Mouse (Mus musculus): ENCODE data around the gene Duoxa1.
"Not testable (repeated sequence)": the region's sequence is repeated elsewhere in the genome, so short reads cannot be mapped to it uniquely, and the experiment has no call there.

Duoxa1 gene

DNA sequence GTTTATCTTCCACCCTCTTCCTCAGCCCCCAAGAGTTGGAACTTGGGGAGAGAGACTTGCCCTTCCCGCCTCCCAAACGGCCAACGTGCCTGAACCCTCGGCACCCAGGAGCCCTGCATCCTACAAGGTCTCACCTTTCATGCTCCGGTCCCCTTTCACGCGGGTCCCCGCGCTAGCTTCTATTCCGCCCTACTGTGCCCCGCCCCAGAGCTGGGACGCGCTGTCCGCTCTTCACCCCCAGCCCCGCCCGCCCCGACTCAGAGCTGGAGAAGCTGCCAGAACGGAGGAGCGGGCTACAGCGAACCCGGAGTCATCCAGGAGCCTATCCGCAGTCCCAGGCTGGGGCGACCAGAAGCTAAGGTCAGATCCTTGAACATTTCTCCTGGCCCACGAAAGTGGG is at the start of gene Duoxa1:
TSS of gene Duoxa1 (minus strand) at position 195 of the 400 bp plus-strand sequence.
- no peak for DNase-seq

DNA sequence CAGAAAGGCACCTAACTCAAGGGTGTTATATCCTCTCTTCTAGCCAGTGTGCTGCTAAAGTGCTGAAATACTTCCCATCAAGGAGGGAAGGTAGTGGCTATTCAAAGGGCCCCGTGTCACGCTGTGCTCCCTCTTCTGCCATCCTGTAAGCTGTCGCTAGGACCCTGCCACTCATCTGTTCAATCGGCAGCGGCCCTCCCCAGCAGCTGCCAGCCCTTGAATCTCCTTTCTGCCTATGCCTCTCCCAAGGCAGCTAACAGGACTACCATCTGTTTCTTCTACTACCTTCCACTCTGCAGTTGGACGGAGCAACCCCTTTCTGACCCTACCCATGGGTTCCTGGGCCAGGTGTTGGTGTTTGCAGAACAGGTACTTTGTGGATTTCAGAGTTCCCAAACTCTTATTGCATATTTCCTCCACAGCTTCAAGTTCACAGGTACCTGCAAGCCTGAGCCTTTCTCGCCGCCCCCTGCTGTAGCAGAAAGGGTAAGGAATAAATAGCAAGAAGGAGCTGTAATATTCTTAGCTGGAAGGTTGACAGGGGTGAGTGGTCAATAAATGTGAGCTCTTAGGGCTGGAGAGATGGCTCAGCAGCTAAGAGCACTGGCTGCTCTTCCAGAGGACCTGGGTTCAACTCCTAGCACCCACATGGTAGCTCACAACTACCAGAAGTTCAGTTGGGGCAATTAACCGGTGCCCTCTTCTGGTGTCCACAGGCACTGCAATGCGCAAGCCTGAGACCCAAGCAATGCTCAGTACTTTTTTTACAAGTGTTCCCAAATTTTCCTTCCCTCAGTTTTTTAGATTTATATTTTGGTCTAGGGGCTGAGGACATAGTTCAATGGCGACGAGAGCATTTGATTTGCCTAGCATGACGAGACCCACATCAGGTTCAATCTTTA is 49.3 kb upstream of the Duoxa1 start:
- peak in 1 of 2 experiments; percentile 12 for DNase-seq

DNA sequence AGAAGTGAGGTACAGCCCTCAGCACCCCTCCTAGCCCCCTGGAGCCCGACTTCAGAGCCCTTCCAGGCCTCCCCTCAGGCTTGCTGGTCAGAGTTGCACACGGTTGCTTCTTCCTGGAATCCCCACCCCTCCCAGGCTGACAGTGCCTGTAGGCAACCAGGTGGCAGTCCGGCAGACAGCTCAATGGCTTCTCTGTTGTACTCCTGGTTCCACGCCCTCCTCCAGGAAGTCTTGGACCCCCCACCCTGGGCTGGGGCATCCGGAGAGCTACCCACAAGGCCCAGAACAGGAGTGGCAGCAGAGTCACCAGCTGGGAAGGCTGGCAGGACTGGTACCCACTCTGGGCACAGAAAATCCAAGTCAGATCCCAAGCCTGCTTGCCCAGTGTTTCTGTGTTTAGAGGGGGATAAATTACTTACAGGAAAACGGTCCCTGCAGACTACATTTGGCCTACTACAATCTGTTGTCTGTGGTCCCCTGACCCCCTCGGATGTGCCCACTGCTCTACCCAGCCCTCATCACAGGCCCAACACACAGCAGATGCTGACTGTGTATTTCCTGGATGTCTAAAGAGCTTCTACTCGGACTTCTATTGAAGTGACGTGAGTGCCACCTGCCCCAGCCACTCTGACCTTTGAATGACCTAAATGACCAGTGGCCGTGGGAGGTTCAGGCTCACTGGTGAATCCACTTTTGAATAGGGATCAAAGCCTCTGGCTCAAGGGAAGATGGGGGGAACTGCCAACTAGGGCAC is 48.5 kb upstream of the Duoxa1 start:
- DNase-seq, result peak in 1 of 2 experiments; percentile 19

DNA sequence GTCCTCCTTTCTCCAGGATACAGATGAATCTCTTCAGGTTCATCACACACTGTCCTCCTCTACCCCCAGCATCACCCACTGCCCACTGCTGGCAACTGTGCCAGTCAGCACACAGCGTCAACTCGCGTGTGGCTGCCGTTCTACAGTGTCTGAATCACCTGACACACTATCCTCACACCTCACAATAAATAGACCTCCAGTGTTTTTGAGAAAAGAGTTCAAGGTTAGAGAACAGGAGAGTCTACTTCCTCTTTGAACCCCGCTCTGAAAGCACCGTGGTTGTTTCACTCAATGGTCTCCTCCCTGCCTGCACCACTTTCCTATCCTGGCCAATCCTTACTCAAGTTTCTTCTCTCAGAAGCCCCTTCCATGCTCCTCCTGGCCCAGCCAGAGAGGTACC is 47.7 kb upstream of the Duoxa1 start:
- DNase-seq, result peak in 1 of 2 experiments; percentile 9

DNA sequence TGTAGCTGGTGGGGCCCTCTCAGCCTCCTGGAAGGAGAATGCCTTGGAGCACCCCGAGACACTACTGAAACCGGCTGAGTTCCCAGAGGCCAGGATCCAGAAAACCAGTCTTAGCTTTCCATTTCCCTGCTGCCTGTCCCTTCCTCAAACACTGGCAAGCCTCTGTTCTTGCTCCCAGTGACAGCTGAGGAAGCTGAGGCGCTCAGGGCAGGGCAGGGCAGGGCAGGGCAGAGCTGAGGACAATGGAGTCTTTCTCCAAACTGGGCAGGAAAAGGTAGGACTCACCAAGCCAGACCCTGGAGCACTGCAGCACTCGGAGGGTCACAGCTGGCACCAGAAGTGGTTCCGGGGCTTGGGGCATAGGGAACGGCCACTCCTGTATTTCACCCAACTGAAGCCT is 46.8 kb upstream of the Duoxa1 start:
- peak in 1 of 2 experiments; percentile 15 for DNase-seq

DNA sequence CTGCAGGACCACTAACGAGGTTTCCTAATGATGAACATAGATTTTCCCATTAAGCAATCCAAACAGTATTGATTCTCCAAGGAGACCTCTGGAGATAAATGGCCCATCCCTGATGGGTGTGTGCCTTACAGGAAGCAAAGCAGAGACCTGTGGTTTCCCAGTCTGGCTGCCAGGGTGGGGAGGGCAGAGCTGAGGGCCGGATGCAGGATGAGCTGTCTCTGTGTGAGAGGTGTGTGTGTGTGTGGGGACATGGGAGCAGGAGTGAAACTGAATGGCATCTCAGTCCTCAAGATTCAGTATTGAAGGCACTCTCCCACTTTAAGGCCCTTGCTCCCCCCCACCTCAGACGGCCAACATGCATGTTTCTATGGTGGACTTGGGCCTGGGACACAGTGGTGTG is 42.7 kb upstream of the Duoxa1 start:
- DNase-seq, result no peak

DNA sequence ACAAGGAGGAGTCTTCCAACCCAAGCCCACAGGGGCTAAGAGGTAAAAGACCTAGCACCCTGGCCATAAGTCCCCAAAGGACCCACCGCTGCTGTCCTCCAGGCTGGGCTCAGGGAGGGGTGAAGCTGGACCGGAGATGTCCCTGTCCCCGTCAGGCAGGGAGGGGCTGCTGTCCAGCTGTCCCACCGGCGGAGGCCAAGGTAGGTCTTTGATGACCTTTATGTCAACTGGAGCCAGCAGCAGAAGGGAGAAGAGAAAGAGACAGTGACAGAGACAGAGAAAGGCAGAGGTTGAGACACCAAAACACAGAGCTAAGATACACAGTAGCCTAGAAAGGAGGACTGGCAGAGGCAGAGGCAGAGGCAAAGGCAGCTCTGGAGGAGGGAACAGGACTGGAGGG is 41.9 kb upstream of the Duoxa1 start:
- DNase-seq, result no peak

DNA sequence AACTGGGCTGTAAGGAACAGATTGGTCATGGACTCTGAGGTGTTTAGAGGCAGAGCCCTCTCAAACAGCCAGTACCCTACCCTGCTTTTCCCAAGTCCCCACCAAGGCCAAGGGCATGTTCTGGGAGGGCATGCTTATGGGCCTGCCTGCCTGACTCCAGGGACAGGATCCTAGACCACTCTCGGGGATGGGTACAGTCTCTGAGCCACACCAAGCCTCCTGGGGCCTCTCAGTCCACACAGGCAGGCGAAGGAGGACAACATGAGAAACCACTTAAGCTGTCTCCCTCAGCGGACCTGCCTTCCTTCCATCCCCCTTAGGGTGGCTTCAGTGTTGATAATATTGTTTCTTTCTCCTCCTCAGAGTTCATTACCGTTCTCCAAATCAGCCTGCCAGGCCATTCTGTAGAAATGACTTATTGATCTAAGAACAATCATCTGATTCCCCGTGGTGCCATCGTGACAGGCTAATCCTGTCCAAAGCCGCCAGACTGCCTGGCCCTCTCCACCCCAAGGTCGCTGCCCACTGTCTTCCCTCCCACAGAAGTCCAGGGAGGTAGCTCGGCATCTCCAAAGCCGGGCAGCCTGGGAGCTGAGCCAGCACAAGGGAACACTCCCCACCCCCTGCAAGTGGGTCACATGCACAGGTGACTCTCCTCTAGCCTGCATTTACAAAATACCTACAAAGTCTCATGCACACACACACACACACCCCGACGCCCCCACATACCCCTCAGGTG is 40.8 kb upstream of the Duoxa1 start:
- DNase-seq, result no peak

DNA sequence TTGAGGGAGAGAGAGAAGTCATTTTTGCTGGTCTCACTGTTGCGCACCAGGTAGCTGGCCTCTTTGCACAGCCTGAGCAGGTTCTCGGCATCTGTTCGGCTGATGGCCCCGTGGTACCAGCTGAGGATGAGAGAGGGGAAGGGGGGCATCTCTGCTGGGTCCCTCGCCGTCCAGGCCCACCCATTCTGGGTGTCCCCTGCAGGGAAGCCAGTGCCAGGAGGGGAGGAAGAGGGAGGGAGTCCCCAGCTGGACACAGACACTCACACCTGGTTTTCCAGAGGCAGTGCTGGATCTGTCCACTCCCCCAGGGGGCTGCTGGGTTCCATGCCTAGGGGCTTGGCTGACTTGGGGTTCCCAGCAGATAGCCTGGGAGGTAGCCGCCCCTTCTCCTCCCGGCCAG is 40.2 kb upstream of the Duoxa1 start:
- DNase-seq, result no peak

DNA sequence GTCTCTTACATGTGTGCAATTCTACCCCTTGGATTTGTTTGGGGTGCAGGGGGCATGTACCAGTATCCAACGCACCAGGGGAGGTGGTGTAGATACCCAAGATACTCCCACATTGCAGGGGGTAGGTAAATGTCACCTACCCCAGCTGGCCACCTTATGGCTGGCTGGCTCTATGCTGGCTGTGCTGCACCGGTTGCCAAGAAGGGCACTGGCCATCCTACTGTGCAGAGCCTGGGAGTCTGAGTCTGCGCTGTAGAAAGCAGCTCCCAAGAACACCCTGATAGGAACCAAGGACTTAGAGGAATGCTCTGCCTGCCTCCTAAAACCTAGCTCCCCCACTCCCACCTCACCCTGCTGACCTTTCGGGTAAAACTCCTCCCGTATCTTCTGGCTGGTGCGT is 39.5 kb upstream of the Duoxa1 start:
- DNase-seq, result no peak

DNA sequence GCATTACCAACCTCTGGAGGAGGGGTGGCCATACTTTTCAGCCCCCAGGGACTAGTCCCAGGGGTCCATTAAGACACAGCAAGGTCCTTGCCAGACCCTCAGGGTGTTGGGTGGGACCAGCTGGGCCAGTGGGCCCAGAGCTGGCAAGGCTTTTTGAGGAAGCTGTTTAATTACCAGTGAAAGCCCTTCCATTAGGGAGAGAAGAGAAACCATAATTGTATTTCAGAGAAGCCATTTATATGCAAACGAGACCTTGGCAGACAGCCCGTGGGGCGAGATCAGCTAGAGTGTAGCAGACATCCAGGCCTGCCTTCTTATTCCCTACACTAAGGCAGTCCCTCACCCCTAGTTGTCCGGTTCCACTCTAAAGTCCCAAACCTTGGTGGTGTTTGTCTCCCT is 38.4 kb upstream of the Duoxa1 start:
- peak; percentile 32 to 53 for DNase-seq

DNA sequence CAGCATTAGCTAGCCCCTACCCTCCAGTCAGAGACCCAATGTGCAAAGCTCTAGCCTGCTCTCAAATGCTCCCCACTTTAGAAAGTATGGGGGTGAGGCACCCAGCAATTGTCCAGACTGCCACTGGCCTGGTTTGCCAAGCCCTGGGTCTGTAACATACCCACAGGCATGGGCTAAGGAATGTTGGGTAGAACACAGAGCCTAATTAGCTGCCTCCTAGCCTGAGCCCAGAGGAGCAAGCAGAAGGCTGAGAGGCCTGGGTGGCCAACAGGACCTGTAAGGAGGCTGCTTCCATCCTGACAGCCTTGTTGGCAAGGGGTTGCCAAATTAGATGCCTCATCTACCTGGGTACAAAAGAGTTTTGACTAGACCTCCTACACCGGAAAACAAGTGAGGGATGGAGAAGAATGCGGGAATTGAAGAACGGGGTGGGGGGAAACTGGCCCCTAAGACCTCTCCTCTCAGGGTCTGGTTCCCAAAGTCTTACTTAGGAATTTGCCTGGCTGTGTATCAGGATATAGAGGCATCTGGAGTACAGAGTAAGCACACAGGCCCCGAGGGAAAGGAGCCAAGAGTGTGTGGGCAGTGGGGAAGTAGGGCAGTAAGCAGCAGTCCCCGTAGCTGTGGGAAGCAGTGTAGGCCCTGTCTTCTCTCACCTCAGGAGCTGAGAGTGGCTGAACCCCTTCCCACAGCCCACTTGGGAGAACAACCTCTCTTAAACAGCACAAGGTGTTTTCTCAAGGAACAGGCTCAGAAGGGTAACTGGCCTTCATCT is 37.8 kb upstream of the Duoxa1 start:
- no peak for DNase-seq

DNA sequence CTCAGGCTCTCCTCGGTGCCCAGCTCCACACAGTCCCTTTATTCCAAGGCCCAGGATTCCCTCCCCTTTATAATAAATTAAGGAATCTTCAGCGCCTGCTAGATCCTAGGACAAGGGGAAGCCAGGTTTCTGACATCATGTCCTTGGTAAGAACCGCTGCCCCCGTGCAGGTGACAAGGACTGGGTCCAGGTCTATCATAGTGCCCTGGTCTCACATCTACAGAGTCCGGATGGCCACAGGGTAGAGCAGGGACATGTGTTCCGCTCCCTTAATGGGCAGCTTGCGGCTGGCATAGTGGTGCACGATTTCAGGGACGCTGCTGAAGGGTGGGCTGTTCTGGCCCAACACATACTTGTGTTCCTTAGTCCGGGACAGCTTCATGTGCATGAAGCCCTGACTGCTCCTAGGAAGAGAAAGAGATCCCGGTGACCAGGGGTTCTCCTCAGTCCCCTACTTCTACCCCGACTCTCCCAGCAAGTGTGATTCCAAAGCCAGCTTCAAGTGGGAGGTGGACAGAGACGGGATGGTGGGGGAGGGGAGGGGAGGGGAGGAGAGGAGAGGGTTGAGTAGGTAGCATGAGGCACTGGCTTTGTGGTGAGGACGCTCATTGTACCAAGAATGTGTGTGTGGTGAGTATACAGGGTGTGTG is 35.7 kb upstream of the Duoxa1 start:
- no peak for DNase-seq

DNA sequence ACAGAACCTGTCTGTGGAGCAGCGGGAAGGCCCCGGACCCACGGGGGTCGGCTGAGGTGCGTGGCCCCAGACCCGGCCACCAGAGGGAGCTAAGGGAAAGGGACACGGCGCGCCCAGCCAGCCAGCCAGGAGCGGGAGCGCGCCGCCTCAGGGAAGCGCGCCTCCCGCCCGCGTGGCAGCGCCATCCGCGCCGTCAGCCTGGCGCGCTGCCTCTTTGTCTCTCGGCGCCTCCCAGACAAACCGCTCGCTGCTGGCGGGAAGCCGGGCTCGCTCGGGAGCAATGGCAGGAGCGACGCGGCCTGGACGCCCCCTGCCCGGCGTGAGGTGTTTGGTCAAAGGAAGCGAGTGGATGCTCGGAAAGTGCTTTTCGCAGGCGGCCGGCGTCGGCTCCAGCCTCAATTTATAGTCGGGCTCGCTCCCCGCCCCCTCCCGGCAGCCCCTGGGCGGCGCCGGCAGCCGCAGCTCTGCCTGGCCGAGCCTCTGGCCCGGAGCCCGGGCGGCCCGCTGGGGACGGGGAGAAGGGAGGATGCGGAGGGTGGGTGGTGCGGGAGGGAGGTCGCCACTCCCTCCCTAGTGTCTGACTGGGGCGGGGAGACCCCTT is 35.1 kb upstream of the Duoxa1 start:
- DNase-seq, result peak; percentile 90 to 94

DNA sequence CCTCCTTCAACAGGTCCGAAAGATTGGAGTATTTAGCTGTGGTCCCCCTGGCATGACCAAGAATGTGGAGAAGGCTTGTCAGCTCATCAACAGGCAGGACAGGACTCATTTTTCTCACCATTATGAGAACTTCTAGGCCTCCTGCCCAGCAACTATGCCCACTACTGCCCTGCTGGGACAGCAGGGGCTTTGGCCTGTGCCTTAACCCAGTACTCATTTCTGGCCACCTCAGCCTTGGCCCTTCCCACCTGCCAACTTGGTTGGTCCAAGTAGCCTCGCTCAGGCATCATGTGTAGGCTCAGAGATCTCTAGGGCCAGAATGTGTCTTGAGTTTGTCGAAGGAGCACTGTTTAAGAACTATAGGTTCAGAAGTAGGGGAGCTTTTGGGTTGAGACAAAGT is 33.7 kb upstream of the Duoxa1 start:
- no peak for DNase-seq

DNA sequence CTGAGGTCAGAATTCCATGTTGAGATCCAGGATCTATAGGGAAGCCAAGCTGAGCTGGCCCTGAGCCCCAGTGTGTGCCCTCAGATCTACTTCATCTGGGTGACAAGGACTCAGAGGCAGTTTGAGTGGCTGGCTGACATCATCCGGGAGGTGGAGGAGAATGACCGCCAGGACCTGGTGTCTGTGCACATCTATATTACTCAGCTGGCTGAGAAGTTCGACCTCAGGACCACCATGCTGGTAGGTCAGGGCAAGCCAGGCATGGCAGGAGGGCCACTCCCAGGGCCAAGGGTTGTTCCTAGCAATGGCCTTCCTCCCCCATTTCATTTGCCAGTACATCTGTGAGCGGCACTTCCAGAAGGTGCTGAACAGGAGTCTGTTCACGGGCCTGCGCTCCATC is 32.6 kb upstream of the Duoxa1 start:
- not testable (repeated sequence) for DNase-seq

DNA sequence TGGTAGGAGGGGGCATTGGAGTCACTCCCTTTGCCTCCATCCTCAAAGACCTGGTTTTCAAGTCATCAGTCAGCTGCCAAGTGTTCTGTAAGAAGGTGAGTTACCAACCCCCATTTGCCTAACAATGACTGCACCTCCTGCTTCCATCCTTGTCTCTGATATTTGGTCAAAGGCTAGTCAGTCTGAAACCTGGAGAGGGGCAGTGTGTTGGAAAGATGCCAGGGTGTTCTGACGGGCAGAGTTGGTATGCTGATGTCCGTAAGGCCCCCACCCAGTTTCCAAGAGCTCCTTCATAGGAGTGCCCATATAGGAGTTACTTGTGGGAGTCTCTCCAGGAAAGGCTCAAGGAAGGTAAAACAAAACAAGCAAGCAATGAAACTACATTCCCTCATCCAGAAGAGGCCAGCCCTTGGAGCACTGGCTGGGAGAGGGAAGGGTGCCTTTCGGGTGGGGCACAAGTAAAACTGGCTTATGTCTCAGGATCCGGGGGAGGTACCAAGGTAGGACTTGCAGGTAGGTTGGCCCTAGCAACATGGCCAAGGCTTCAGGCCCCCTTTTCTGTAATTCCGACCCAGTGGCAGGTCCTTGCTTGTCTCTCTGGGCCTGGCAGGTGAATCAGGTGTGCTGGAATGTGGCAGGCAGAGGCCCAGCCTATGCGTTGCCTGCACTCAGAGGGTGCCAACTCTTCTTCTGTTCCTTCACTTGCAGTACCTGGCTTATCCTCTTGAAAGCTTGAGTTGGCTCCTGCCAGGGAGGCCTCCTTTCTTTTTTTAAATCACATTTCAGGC is 31.8 kb upstream of the Duoxa1 start:
- DNase-seq, result no peak

DNA sequence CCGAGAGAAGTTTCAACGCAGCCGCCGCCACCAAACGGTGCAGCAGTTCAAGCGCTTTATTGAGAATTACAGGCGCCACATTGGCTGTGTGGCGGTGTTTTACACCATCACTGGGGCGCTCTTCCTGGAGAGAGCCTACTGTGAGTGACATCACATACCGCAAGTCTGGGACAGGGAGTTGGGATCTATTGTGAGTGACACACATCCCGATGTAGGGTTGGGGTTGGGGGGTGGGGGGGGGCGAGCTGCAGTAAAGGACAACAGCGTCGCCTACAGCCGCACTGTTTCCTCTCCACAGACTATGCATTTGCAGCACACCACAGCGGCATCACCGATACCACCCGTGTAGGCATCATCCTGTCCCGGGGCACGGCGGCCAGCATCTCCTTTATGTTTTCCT is 23.8 kb upstream of the Duoxa1 start:
- DNase-seq, result no peak

DNA sequence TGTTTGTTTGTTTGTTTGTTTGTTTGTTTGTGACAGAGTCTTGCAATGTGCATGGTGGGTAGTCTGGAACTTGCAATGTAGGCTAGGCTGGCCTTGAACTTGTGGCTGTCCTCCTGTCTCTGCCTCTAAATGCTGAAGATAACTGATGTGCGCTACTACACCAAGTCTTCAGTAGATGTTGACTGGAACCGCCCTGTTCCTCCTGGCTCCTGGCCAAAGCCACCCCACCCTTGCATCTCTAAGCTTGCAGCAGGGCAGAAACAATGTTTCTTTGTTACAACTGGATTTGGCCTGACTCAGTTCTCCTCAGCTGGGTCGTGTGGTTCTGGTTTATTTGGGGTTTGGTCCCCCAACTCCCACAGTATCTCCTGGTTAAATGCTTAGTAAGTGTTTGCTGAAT is 20.6 kb upstream of the Duoxa1 start:
- peak in 1 of 2 experiments; percentile 39 for DNase-seq

DNA sequence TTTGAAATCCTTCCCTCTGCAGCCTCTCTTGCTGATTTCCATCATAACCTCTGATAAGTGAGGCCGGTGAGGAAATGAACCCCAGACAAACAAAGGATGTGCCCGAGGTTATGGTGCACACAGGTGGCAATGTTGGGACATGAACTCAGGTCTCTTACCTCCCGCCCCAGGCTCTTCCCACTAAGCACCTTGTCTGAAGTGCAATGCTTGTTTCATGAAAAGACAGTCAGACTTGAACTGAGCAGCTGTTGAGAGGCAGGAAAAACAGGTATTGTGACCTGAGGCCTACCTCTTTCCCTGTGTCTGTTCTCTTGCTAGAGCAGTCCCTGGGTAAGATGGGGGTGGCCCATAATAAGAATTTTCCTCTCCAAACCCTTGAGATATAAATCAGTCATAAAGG is 18.7 kb upstream of the Duoxa1 start:
- DNase-seq, result no peak

DNA sequence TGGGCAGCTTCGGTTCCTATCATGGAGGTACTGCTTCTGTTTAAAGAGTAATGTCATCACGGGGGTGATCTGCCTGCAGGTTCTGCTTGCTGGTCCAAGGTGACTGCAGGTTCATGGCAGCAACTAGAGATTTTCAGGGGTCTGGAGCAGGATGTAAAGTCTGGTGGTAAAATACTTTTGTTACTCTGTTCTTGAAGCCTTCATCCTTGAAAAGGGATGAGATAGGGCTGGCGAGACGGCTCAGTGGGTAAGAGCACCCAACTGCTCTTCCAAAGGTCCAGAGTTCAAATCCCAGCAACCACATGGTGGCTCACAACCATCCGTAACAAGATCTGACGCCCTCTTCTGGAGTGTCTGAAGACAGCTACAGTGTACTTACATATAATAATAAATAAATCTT is 16.8 kb upstream of the Duoxa1 start:
- DNase-seq, result not testable (repeated sequence)
